Mouse (Mus musculus) liver, embryonic 14.5 days (tissue): ENCODE measurements around the gene Rps6ka2.

ENCODE experiments used
- CTCF ChIP-seq: IDR thresholded peaks from 2 replicates; pipeline ENCODE4 v1.5.1; 2016; ENCODE audit warnings: antibody characterized with exemption, low read depth, control low read depth
- EP300 ChIP-seq: IDR thresholded peaks from 2 replicates; pipeline ENCODE4 v1.6.1; 2016; ENCODE audit warnings: antibody characterized with exemption, low read depth

DNA sequence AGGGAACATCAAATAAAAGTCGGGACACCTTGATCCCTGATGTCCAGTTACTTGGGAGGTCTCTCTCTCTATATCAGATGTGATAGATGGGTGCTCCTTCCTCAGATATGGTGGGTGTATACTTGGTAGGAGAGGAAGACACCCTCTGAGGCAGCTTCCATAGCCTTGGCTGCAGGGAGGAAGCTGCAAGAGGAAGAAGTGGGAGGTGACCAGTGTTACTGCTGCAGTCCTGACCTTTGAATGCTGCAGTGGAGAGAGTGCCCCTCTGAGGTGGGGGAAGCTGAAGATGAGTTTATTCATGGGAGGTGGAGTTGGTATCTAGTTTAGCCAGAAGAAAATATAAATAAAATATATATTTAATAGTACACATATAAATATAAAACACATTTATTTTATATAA is 5.4 kb downstream of the Rps6ka2 start:
- TF ChIP-seq CTCF (no peak), EP300 (no peak)
